In the genomic region with DNA sequence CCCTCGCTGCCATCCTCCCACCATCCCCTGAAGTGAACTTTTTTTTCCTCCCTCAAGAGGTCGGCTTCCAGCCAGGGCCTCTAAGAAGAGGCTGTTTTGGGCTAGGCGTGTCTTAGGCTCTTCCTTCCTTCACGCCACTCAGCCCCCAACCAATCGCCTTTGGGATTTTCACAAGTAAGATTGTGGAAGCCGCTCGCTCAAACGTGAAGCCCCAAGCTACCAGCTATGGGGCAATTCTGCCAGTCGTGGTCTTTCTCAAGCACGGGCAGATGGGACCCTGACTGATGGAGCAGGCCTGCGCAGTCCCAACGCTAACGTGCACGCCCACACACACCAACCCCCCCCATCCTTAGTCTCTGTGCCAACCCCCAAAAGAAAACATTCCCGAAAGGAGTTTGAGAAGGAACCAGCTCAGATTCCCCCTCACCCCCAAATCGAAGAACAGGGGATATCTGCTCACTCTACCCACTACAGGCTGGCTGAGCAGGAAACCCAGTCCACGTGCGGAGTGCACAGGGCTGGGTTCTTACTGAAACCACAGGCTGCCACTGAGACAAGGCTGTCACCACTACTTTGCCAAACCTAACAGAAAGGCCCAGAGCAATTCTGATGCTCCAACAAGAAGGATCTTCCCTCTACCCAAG, we compare ENCODE assay signal across 1 mouse cellular context.
TF ChIP-seq lines count a peak whose summit lies in the region.

No protein-coding gene starts in this region.

TF ChIP-seq in MEL, 35 proteins besides CTCF, POLR2A, EP300 and RAD21 (continued from another document):
- peak; percentile 61; the same call in 1 of the 2 replicates for TF ChIP-seq ZMIZ1 (IDR thresholded peaks at IDR 0.05; ENCODE audit: low read depth, low read length)
- peak; percentile 64 for TF ChIP-seq POLR2AphosphoS2 (IDR thresholded peaks at IDR 0.05; ENCODE audit: low read length)
- TF ChIP-seq MYC (IDR thresholded peaks at IDR 0.05; ENCODE audit: low read depth, low read length) = peak; percentile 75; the same call in 1 of the 2 replicates
- peak; percentile 39; the same call in 1 of the 2 replicates for TF ChIP-seq HCFC1 (IDR thresholded peaks at IDR 0.05; ENCODE audit: low read depth, low read length)
- peak; percentile 28; the same call in 1 of the 2 replicates for TF ChIP-seq ETS1 (IDR thresholded peaks at IDR 0.05; ENCODE audit: low read depth, low read length)
- TF ChIP-seq MXI1 (IDR thresholded peaks at IDR 0.05; ENCODE audit: low read depth, low read length) = peak; percentile 98
- TF ChIP-seq NRF1 (IDR thresholded peaks at IDR 0.05; ENCODE audit: insufficient read depth, low read depth, low read length, poor library complexity, severe bottlenecking) = peak; percentile 53; the same call in 1 of the 2 replicates
- TF ChIP-seq KAT2A (conservative IDR thresholded peaks at IDR 0.05; ENCODE audit: low read depth, low read length) = peak; percentile 35; the same call in 1 of the 2 replicates
- 0 out of 2 replicates have a peak, but pooled peaks have one; percentile 12 for TF ChIP-seq UBTF (IDR thresholded peaks at IDR 0.05; ENCODE audit: borderline replicate concordance, insufficient read depth, low read depth, low read length)
- TF ChIP-seq MAX (IDR thresholded peaks at IDR 0.05; ENCODE audit: low read length) = peak; percentile 72; the same call in 1 of the 2 replicates
- TF ChIP-seq ZNF384 (IDR thresholded peaks at IDR 0.05; ENCODE audit: low read depth, low read length) = peak; percentile 92
- peak; percentile 68 for TF ChIP-seq NELFE (IDR thresholded peaks at IDR 0.05; ENCODE audit: low read depth, low read length)
